Mouse (Mus musculus): Measurements from ENCODE around the gene Tek. TPM values are rescaled to one million over a fixed set of nuclear protein-coding genes. Genes with fewer than 3 reads are reported as not detected.
"Not testable (repeated sequence)": the region's sequence is repeated elsewhere in the genome, so short reads cannot be mapped to it uniquely, and the experiment has no call there.

The Tek gene
- 14.6 and 15.9 TPM in 2 replicates for polyA plus RNA-seq (2015; fragmentation: Nextera tagmentation; extraction: Ambion mirVana)

DNA sequence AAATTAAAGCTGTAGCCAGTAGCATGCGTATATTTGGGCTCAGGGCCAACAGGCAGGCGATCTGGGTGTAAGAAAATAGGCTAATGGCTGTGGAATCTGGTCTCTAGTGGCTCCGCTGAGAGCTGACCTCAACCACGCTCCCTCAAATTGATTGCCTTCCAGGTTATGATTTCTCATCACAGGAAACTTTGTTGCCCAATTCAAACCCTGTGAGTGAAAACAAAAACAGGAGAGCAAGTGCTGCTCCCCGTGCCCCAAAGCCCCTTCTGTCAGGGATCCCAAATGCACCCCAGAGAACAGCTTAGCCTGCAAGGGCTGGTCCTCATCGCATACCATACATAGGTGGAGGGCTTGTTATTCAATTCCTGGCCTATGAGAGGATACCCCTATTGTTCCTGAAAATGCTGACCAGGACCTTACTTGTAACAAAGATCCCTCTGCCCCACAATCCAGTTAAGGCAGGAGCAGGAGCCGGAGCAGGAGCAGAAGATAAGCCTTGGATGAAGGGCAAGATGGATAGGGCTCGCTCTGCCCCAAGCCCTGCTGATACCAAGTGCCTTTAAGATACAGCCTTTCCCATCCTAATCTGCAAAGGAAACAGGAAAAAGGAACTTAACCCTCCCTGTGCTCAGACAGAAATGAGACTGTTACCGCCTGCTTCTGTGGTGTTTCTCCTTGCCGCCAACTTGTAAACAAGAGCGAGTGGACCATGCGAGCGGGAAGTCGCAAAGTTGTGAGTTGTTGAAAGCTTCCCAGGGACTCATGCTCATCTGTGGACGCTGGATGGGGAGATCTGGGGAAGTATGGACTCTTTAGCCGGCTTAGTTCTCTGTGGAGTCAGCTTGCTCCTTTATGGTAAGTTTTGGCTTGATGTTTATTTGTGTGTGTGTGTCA, at the start of gene Tek:
Gene Tek (plus strand): TSS at position 452 of the 894 bp plus-strand sequence.
- peak within 1 kb of the TSS; percentile 43 for H3K27ac ChIP-seq
- no peaks in the 10 kb centered on the region for H3K9me3 ChIP-seq
- 42% methylated on average over 16 of the region's 16 CpGs for WGBS
- no peak for ATAC-seq (ENCODE audit: insufficient number of reproducible peaks, low FRiP score, low TSS enrichment, low read depth)
- H3K4me3 ChIP-seq, result peak within 1 kb of the TSS; percentile 21
- H3K36me3 ChIP-seq, result no peaks in the 10 kb centered on the region
- H3K4me2 ChIP-seq, result 0 out of 2 replicates have a peak within 1 kb of the TSS, but pooled peaks have one; percentile 14
- peaks cover 15% of the 10 kb centered on the region for H3K4me1 ChIP-seq
- no peak within 1 kb of the TSS for H3K9ac ChIP-seq
- H3K27me3 ChIP-seq, result no peaks in the 10 kb centered on the region

DNA sequence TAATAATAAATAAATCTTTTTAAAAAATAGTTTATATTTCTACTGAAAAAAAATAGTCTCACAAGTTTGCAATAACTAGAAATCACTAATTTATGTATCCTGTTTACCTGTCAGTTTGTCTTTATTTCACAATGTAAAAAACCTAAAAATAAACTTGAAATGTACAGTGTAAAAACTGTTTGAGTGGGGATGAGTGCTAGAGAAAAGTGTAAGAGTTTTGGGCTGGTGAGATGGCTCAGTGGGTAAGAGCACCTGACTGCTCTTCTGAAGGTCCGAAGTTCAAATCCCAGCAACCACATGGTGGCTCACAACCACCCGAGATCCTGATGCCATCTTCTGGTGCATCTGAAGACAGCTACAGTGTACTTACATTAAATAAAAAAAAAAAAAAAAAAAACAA, 49.3 kb upstream of the Tek start:
- H3K4me3 ChIP-seq; H3K4me2 ChIP-seq; ATAC-seq (ENCODE audit: insufficient number of reproducible peaks, low FRiP score, low TSS enrichment, low read depth); H3K27me3 ChIP-seq; H3K4me1 ChIP-seq; H3K27ac ChIP-seq; H3K9me3 ChIP-seq; H3K9ac ChIP-seq: not testable (repeated sequence)
- 89% methylated on average over 2 of the region's 2 CpGs for WGBS
- H3K36me3 ChIP-seq, result peaks cover 32% of the 10 kb centered on the region

DNA sequence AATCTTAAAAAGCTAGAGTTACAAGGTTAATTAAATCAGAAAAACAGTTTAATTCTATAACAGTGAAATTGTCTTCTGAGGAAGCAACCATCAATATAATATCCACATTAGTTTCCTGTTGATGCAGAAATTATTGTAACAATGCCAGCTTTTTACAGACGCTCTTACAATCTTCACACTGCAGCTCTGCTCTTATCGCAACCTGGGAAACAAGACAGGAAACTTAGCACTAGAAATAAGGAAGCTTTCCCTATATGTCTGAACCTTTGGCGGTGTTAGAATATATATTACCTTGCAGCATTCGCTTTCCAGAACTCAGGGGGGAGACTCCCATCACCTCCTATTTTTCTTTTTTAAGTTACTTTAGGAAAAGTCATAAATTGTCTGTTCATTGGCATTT, 48.0 kb upstream of the Tek start:
- peaks cover 35% of the 10 kb centered on the region for H3K36me3 ChIP-seq

DNA sequence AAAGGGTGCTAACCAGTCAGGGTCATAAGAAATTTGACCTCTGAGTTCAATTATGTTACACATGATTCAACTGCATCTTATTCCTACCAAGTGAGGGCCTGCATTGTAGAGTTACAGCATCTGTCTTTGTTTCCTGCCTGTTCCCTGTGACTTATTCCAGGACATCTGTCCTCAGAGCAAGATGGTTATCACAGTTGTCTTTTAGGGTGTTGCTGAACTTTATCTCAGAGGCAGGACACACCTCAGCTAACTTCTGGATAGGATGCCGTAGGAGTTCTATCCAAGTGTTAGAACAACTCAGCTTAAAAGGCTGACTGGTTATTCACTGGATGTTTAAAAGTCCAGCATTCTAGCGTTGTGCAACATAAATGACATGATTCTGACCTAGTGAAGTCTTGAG, 46.9 kb upstream of the Tek start:
- Histone ChIP-seq H3K9ac (no peak overlapping the region), H3K4me3 (no peak overlapping the region), H3K27ac (no peak overlapping the region), H3K4me1 (no peaks in the 10 kb centered on the region), H3K27me3 (no peaks in the 10 kb centered on the region), H3K4me2 (no peak overlapping the region), H3K36me3 (peaks cover 30% of the 10 kb centered on the region), H3K9me3 (no peaks in the 10 kb centered on the region)
- WGBS, result 87% methylated on average over 2 of the region's 2 CpGs
- ATAC-seq (ENCODE audit: insufficient number of reproducible peaks, low FRiP score, low TSS enrichment, low read depth), result no peak

More for the DNA sequence above, 48.0 kb upstream of the Tek start:
- Histone ChIP-seq H3K4me1 (no peaks in the 10 kb centered on the region), H3K4me2 (no peak overlapping the region), H3K27ac (no peak overlapping the region), H3K9ac (no peak overlapping the region), H3K9me3 (no peaks in the 10 kb centered on the region), H3K4me3 (no peak overlapping the region), H3K27me3 (no peaks in the 10 kb centered on the region)
- WGBS, result 71% methylated on average over 4 of the region's 4 CpGs
- no peak for ATAC-seq (ENCODE audit: insufficient number of reproducible peaks, low FRiP score, low TSS enrichment, low read depth)

DNA sequence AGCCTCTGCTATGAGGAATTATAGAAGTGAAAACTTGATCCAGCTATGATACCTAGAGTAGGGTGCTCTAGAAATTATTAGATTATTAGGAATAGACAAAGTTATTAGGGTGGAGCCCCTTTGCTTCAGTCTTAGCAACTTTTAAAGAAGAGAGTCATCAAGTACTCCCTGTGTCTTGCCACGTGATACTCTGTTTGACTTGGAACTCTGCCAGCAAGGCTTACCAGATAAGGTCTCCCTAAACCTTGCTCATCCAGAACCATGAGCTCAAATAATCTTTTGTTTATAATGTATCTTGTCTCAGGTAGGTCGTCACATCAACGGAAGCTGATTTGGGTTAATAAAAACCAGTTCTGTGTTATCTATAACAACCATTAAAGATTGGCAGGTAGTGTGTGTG, 42.7 kb upstream of the Tek start:
- no peaks in the 10 kb centered on the region for H3K27me3 ChIP-seq
- no peaks in the 10 kb centered on the region for H3K9me3 ChIP-seq
- no peak overlapping the region for H3K4me2 ChIP-seq
- H3K4me3 ChIP-seq, result no peak overlapping the region
- ATAC-seq (ENCODE audit: insufficient number of reproducible peaks, low FRiP score, low TSS enrichment, low read depth), result no peak
- no peak overlapping the region for H3K27ac ChIP-seq
- 74% methylated on average over 3 of the region's 3 CpGs for WGBS
- H3K36me3 ChIP-seq, result peaks cover 14% of the 10 kb centered on the region; the same call in 1 of the 2 replicates
- H3K9ac ChIP-seq, result no peak overlapping the region
- H3K4me1 ChIP-seq, result no peaks in the 10 kb centered on the region

DNA sequence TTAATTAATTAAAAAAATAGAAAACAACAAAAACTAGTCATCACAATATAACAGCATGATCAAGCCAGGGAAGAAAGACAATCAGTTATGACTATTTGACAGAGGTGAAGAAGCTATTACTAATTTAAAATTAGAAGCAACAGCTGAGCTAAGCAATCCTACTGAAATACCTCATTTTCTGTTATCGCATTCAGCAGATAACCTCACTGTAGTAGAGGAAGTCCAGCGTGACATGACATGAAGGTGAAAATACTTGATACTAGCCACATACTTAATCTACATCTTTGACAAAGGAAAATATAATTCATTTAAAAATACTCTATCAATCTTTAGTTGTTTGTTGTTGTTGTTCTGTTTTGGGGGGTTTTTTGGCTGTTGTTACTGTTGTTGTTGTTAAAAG, 28.1 kb upstream of the Tek start:
- 90% methylated on average over 2 of the region's 2 CpGs for WGBS
- Histone ChIP-seq H3K36me3 (no peaks in the 10 kb centered on the region), H3K4me2 (no peak overlapping the region)

DNA sequence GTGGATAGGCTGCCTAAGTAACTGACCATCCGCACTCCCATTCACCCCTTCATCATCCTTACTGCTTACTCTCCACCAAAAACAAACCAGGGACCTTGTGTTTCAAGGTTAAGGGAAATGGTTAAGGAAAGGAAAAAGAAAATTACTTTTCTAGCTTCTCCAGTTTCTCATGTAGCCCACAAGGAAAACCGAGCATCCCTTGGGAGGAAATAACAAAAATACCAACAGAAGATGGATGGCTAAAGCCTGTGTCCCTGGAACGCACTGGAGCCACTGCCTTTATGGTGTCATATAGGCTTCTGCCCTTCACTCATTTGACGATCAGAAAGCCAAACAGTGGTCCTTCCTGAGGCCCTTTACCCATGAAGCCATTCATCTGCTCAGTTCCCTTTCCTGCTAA, 27.7 kb upstream of the Tek start:
- H3K27me3 ChIP-seq, result no peaks in the 10 kb centered on the region
- H3K36me3 ChIP-seq, result no peaks in the 10 kb centered on the region
- no peaks in the 10 kb centered on the region for H3K9me3 ChIP-seq
- no peak for ATAC-seq (ENCODE audit: insufficient number of reproducible peaks, low FRiP score, low TSS enrichment, low read depth)
- no peaks in the 10 kb centered on the region for H3K4me1 ChIP-seq
- 54% methylated on average over 4 of the region's 4 CpGs for WGBS
- H3K9ac ChIP-seq, result no peak overlapping the region
- no peak overlapping the region for H3K4me2 ChIP-seq
- H3K27ac ChIP-seq, result no peak overlapping the region
- H3K4me3 ChIP-seq, result no peak overlapping the region

More for the DNA sequence above, 28.1 kb upstream of the Tek start:
- Histone ChIP-seq H3K4me3 (no peak overlapping the region), H3K9me3 (no peaks in the 10 kb centered on the region), H3K27ac (no peak overlapping the region), H3K4me1 (no peaks in the 10 kb centered on the region), H3K9ac (no peak overlapping the region), H3K27me3 (no peaks in the 10 kb centered on the region)
- no peak for ATAC-seq (ENCODE audit: insufficient number of reproducible peaks, low FRiP score, low TSS enrichment, low read depth)

DNA sequence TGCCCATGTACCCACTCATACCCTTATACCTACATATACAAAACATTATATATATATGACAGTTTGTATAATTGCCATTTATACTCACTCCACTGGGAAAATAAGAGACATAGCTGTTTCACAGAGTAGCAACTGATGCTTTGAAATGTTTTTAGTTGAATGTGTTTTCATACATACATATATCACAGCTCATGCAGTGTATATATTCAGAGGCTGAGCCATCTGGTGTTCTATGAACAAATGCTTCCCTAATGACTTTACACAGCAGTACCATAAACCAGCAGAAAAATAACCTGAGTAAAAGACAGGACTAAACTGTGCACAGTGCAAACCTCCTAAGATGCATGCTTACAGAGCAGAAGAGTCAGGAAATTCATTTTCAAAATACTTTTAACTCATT, 25.3 kb upstream of the Tek start:
- Histone ChIP-seq H3K9me3 (no peaks in the 10 kb centered on the region), H3K27me3 (no peaks in the 10 kb centered on the region), H3K4me1 (no peaks in the 10 kb centered on the region), H3K27ac (no peak overlapping the region), H3K4me2 (no peak overlapping the region), H3K4me3 (no peak overlapping the region), H3K36me3 (no peaks in the 10 kb centered on the region), H3K9ac (no peak overlapping the region)
- ATAC-seq (ENCODE audit: insufficient number of reproducible peaks, low FRiP score, low TSS enrichment, low read depth), result no peak

DNA sequence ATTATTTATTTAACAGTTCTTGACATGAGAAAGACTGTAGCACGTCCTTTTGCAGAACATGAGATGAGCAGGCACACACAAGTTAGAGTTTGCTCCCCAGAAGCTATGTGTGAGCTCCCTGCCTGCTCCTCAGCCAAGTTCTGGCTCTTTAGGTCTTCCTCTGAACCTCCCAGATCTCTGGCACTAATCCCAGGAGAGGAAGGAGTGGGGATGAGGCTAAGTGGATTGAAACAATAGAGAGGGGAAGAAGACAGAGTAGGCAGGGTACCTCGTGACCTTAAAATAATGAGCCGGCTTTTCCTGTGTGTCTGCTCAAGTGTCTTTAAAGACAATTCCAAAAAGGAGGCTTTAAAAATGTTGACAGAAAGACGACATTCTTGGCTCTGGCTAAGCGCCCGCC, 23.9 kb upstream of the Tek start:
- no peaks in the 10 kb centered on the region for H3K9me3 ChIP-seq
- H3K4me3 ChIP-seq, result no peak overlapping the region
- H3K27me3 ChIP-seq, result no peaks in the 10 kb centered on the region
- H3K4me2 ChIP-seq, result no peak overlapping the region
- 50% methylated on average over 6 of the region's 6 CpGs for WGBS
- H3K9ac ChIP-seq, result no peak overlapping the region
- H3K27ac ChIP-seq, result peak overlapping the region; percentile 12; the same call in 1 of the 2 replicates
- no peaks in the 10 kb centered on the region for H3K4me1 ChIP-seq
- ATAC-seq (ENCODE audit: insufficient number of reproducible peaks, low FRiP score, low TSS enrichment, low read depth), result no peak
- no peaks in the 10 kb centered on the region for H3K36me3 ChIP-seq

DNA sequence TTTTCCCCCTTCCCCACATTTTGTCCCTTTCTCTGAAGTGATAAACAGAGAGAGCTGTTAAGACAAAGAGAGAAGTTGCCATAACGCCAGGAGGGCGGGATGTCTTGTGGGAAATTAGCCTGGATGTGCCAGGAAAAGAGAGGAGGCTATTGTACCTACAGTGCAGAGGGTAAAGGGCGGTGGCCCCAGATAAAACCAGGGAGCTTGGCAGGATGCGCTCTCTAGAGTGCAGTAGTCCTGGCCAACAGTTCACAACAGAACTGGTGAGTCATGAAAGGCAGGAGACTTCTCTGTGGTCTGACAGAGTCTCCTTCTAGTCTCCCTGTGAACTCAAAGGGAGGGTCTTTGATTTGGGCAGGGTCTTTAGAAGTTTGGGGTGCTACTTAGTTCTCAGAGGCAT, 13.3 kb upstream of the Tek start:
- no peaks in the 10 kb centered on the region for H3K36me3 ChIP-seq
- no peaks in the 10 kb centered on the region for H3K9me3 ChIP-seq
- 76% methylated on average over 4 of the region's 4 CpGs for WGBS
- H3K4me3 ChIP-seq, result no peak overlapping the region
- no peak overlapping the region for H3K27ac ChIP-seq
- H3K4me2 ChIP-seq, result no peak overlapping the region
- no peaks in the 10 kb centered on the region for H3K27me3 ChIP-seq
- ATAC-seq (ENCODE audit: insufficient number of reproducible peaks, low FRiP score, low TSS enrichment, low read depth), result no peak
- no peaks in the 10 kb centered on the region for H3K4me1 ChIP-seq
- no peak overlapping the region for H3K9ac ChIP-seq

DNA sequence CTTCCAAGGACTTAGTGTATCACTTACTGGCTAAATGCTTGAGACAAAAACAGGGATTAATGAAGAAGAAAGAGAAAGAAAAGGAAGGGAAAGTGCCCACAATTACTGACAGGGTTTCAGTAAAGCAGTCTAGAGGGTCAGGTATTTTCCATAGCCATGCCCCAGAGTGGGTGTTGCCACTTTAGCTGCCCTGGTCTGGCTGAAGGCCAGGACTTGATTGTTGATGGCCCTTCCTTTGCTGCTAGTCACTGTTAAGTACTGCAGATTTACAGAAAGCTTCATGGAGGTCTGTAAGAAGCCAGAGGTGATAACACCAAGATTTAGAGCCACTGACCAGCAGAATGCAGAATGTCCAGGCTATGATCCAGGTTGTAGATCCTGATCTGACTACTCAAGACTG, 6.4 kb upstream of the Tek start:
- Histone ChIP-seq H3K36me3 (no peaks in the 10 kb centered on the region), H3K9me3 (no peaks in the 10 kb centered on the region), H3K27me3 (no peaks in the 10 kb centered on the region), H3K4me1 (peaks cover under 1% of the 10 kb centered on the region), H3K9ac (no peak overlapping the region), H3K4me3 (no peak overlapping the region), H3K27ac (no peak overlapping the region), H3K4me2 (no peak overlapping the region)
- no peak for ATAC-seq (ENCODE audit: insufficient number of reproducible peaks, low FRiP score, low TSS enrichment, low read depth)

DNA sequence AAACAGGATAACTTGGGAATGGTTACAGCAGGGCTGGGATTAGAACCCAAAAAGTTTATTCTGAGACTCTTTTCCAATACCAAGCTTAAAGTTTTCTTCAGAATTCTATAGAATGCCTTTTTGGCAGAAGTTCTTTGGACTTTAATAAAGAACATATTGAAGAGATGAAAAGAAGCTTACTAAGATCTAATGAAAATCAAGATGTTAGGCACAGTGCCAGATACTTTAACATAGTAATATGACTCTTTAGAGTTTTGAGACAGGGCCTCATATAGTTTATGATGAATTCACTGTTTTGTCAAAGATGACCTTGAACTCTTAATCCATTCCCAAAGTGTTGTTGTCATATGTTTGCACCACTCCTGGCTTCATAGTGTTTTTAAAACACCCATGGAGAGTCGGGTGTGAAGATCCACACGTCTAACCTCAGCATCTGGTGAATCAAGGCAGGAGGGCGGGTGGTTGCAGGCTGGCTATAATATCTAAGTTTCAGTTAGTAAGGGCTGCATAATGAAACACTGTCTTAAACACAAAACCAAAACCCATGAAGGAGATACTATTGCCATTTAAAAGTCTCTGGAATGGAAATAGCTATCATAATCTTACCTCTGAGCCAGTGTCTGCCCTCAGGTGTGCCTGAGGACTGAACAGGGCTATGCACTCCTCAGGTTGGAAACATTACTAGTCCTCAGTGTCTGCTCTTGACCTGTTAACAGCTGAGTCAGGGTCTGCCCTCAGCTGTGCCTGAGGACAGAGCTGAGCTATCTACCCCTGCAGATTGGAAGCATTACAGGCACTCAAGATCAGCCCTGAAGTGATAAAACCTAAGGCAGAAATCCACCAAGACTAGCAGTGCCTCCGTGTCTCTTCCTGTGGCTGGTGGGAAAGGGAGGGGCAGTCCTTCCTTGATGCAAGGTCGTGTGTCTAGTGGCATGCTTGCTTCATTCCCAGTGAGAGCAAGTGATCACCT, 1.5 kb upstream of the Tek start:
- Histone ChIP-seq H3K4me3 (no peak overlapping the region), H3K27me3 (no peaks in the 10 kb centered on the region), H3K9me3 (no peaks in the 10 kb centered on the region), H3K4me1 (peaks cover 15% of the 10 kb centered on the region), H3K27ac (peak overlapping the region; percentile 43; the same call in 1 of the 2 replicates), H3K4me2 (no peak overlapping the region), H3K9ac (no peak overlapping the region), H3K36me3 (no peaks in the 10 kb centered on the region)
- peak; percentile 49 for ATAC-seq (ENCODE audit: insufficient number of reproducible peaks, low FRiP score, low TSS enrichment, low read depth)
- 33% methylated on average over 5 of the region's 5 CpGs for WGBS

Data from limb, embryonic 15.5 days (tissue).